Mouse (Mus musculus) frontal cortex, adult 2 months (tissue): ENCODE results near the gene Cxcr5. TPM values are rescaled to one million over a fixed set of nuclear protein-coding genes. Genes with fewer than 3 reads are reported as not detected.
A peak's percentile ranks its signal among the peaks of the same experiment; 100 is the strongest.

Experiments
- DNase-seq, 2 experiments: peaks; one replicate each; pipeline ENCODE4 v3.0.0; 2022; ENCODE audit warnings: low spot score in 1 of 2; ENCODE audit errors: extremely low spot score in 1 of 2
- polyA plus RNA-seq: library from polyadenylated mRNA; depleted of rRNA; stranded (reverse); fragments of >200 nt; gene quantifications from 2 replicates; pipeline ENCODE4 v1.2.3, GENCODE M21; 2012

The Cxcr5 gene
- polyA plus RNA-seq, 1 experiment, result 0.04 TPM

- no peak for DNase-seq
Observed at GRCm38 (mm10) chr9:44540676-44541075, 21.0 kb downstream of the Cxcr5 start.

GRCm38 (mm10) chr9:44539816-44540421 is 21.8 kb downstream of the Cxcr5 start:
- no peak for DNase-seq

- DNase-seq, result no peak
Observed at GRCm38 (mm10) chr9:44537625-44538301, 23.9 kb downstream of the Cxcr5 start.

- DNase-seq, result no peak
Observed at GRCm38 (mm10) chr9:44532991-44533580, 28.6 kb downstream of the Cxcr5 start.

- no peak for DNase-seq
Observed at GRCm38 (mm10) chr9:44528340-44528739, 33.3 kb downstream of the Cxcr5 start.

- no peak for DNase-seq
Observed at GRCm38 (mm10) chr9:44526337-44527112, 35.2 kb downstream of the Cxcr5 start.

GRCm38 (mm10) chr9:44525589-44525988 is 36.1 kb downstream of the Cxcr5 start:
- DNase-seq, result no peak

GRCm38 (mm10) chr9:44525001-44525400 is 36.7 kb downstream of the Cxcr5 start:
- DNase-seq, result no peak

GRCm38 (mm10) chr9:44524235-44524826 is 37.3 kb downstream of the Cxcr5 start:
- DNase-seq, result no peak

- no peak for DNase-seq
Observed at GRCm38 (mm10) chr9:44523686-44524085, 38.0 kb downstream of the Cxcr5 start.

GRCm38 (mm10) chr9:44521927-44522326 is 39.8 kb downstream of the Cxcr5 start:
- DNase-seq, result no peak

- DNase-seq, result peak in 1 of 2 experiments; percentile 72
Observed at GRCm38 (mm10) chr9:44518068-44518467, 43.6 kb downstream of the Cxcr5 start.

GRCm38 (mm10) chr9:44517368-44517767 is 44.3 kb downstream of the Cxcr5 start:
- DNase-seq, result peak in 1 of 2 experiments; percentile 57

GRCm38 (mm10) chr9:44515891-44516290 is 45.8 kb downstream of the Cxcr5 start:
- no peak for DNase-seq

- peak in 1 of 2 experiments; percentile 67 for DNase-seq
Observed at GRCm38 (mm10) chr9:44515131-44515751, 46.4 kb downstream of the Cxcr5 start.

GRCm38 (mm10) chr9:44514147-44514546 is 47.5 kb downstream of the Cxcr5 start:
- no peak for DNase-seq

- DNase-seq, result no peak
Observed at GRCm38 (mm10) chr9:44513610-44514009, 48.1 kb downstream of the Cxcr5 start.

GRCm38 (mm10) chr9:44513121-44513520 is 48.6 kb downstream of the Cxcr5 start:
- DNase-seq, result no peak

- no peak for DNase-seq
Observed at GRCm38 (mm10) chr9:44512717-44513003, 49.0 kb downstream of the Cxcr5 start.

- no peak for DNase-seq
Observed at GRCm38 (mm10) chr9:44511935-44512716, 49.6 kb downstream of the Cxcr5 start.
